Mouse (Mus musculus): ENCODE measurements around the gene Psmd9.

DNA sequence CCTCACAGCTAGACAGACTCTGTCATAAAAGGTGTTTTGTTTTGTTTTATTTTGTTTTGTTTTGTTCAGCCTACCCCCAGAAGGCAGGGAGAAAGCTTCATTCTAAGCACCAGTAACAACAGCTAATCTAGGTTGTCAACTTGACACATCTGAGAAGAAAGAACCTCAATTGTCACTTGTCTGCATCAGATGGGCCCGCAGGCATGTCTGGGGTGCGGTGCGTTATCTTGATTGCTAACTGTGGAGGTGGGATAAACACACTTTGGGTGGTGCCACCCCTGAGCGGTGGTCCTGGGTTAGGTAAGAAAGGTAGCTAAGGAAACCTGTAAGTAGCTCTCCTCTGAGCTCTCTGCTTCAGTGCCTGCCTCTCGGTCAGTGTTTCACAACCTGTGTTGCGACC, 42.2 kb upstream of the Psmd9 start:
- TF ChIP-seq CTCF (IDR thresholded peaks at IDR 0.05; ENCODE audit: low read depth, low read length) (no peak), TAL1 (conservative IDR thresholded peaks at IDR 0.05; ENCODE audit: low read depth, low read length) (no peak), GATA1 (IDR thresholded peaks at IDR 0.05; ENCODE audit: borderline replicate concordance, low read length) (no peak)
